Mouse (Mus musculus) thymus, adult 2 months (tissue): ENCODE data around the gene 2310046K23Rik.

Experiments
- CTCF ChIP-seq: fragments of 200-500 bp; IDR thresholded peaks from 2 replicates; pipeline ENCODE4 v1.5.1; 2012; ENCODE audit warnings: mild to moderate bottlenecking, control low read depth, low read length, moderate library complexity, borderline replicate concordance; ENCODE audit not compliant: control insufficient read depth, poor library complexity, insufficient read depth; ENCODE audit errors: extremely low read depth
- POLR2A ChIP-seq: fragments of 200-500 bp; IDR thresholded peaks from 2 replicates; pipeline ENCODE4 v1.6.1; 2012; ENCODE audit warnings: mild to moderate bottlenecking, low read length, control low read depth, moderate library complexity; ENCODE audit not compliant: control insufficient read depth, poor library complexity, insufficient read depth; ENCODE audit errors: extremely low read depth

GRCm38 (mm10) chr3:92534411-92534810, at the start of gene 2310046K23Rik:
- no peak for TF ChIP-seq CTCF
- TF ChIP-seq POLR2A, result no peak
